Mouse (Mus musculus) heart, postnatal 4 days (tissue): ENCODE measurements around the gene Map6. TPM values are rescaled to one million over a fixed set of nuclear protein-coding genes. Genes with fewer than 3 reads are reported as not detected.
"Not testable (repeated sequence)": the region's sequence is repeated elsewhere in the genome, so short reads cannot be mapped to it uniquely, and the experiment has no call there.

Experiments
- DNase-seq: peaks from one replicate; pipeline ENCODE4 v3.0.0; 2021
- total RNA-seq, 2 experiments: library from RNA; stranded (reverse); gene quantifications; 2 replicates each; pipeline ENCODE4 v1.2.3; 2021

The Map6 gene
- total RNA-seq, 2 experiments from 2014 or later, result 4.6 to 4.8 TPM

GRCm38 (mm10) chr7:99357201-99357600, 90.0 kb downstream of the Map6 start:
- peak; percentile 77 for DNase-seq

GRCm38 (mm10) chr7:99358371-99358770, 91.1 kb downstream of the Map6 start:
- DNase-seq, result no peak

- DNase-seq, result peak; percentile 90
Observed at GRCm38 (mm10) chr7:99360021-99360802, 93.0 kb downstream of the Map6 start.

GRCm38 (mm10) chr7:99360803-99361414, 93.7 kb downstream of the Map6 start:
- no peak for DNase-seq

- no peak for DNase-seq
Observed at GRCm38 (mm10) chr7:99362137-99362536, 94.9 kb downstream of the Map6 start.

- DNase-seq, result peak; percentile 81
Observed at GRCm38 (mm10) chr7:99365069-99365468, 97.8 kb downstream of the Map6 start.

GRCm38 (mm10) chr7:99366716-99367115, 99.5 kb downstream of the Map6 start:
- no peak for DNase-seq

- DNase-seq, result not testable (repeated sequence)
Observed at GRCm38 (mm10) chr7:99374325-99374724, 107.1 kb downstream of the Map6 start.

GRCm38 (mm10) chr7:99375455-99375854, 108.2 kb downstream of the Map6 start:
- peak; percentile 85 for DNase-seq

GRCm38 (mm10) chr7:99378870-99379269, 111.6 kb downstream of the Map6 start:
- DNase-seq, result no peak

GRCm38 (mm10) chr7:99380491-99381213, 113.4 kb downstream of the Map6 start:
- peak; percentile 49 for DNase-seq

GRCm38 (mm10) chr7:99381214-99382087, 114.2 kb downstream of the Map6 start, which contains the start of gene Gdpd5:
Gene Gdpd5, plus strand, starts transcription at chr7:99381414.
- peak; percentile 100 for DNase-seq

GRCm38 (mm10) chr7:99382088-99383000, 115.1 kb downstream of the Map6 start:
- DNase-seq, result peak; percentile 43

- no peak for DNase-seq
Observed at GRCm38 (mm10) chr7:99383246-99383645, 116.0 kb downstream of the Map6 start.

GRCm38 (mm10) chr7:99384101-99384611, 116.9 kb downstream of the Map6 start:
- DNase-seq, result peak; percentile 65

GRCm38 (mm10) chr7:99386030-99386429, 118.8 kb downstream of the Map6 start:
- DNase-seq, result peak; percentile 46
